Comparison of ENCODE assay signal across 8 mouse cellular contexts in genomic region chr9:51076979-51077315, GRCm38 (mm10). TPM values are rescaled to one million over a fixed set of nuclear protein-coding genes. Genes with fewer than 3 reads are reported as not detected.
DNase-seq lines count a peak whose midpoint lies in the region; ATAC-seq and TF ChIP-seq lines count a peak whose summit lies in the region.

Gene Layn, minus strand, starts transcription at chr9:51077094.

- no peaks in the 10 kb centered on the region for H3K4me1 ChIP-seq in bone marrow, adult 2 months (ENCODE audit: control insufficient read depth, insufficient read depth, low read length)
- peaks cover 24% of the 10 kb centered on the region for H3K4me1 ChIP-seq in heart, embryonic 13.5 days
- H3K4me1 ChIP-seq in kidney, embryonic 16.5 days (ENCODE audit: insufficient read depth, low read length) = peaks cover 12% of the 10 kb centered on the region
- H3K4me1 ChIP-seq in liver, postnatal 0 days (ENCODE audit: insufficient read depth) = peaks cover 9% of the 10 kb centered on the region
- H3K4me1 ChIP-seq in neural tube, embryonic 11.5 days (ENCODE audit: control insufficient read depth, insufficient read depth, low read length) = peaks cover 7% of the 10 kb centered on the region
- H3K4me1 ChIP-seq in testis, adult 2 months (ENCODE audit: control insufficient read depth, insufficient read depth, low read length) = peaks cover 9% of the 10 kb centered on the region

- 1% methylated on average over 14 of the region's 14 CpGs for WGBS in bone marrow, adult 2 months
- 0% methylated on average over 14 of the region's 14 CpGs for WGBS in heart, embryonic 13.5 days
- WGBS in kidney, embryonic 16.5 days = 0% methylated on average over 14 of the region's 14 CpGs
- WGBS in liver, postnatal 0 days (ENCODE audit: insufficient replicate concordance) = under 1% methylated on average over 14 of the region's 14 CpGs
- under 1% methylated on average over 14 of the region's 14 CpGs for WGBS in neural tube, embryonic 11.5 days

- peak within 1 kb of the TSS; percentile 62 for H3K4me3 ChIP-seq in bone marrow, adult 2 months (replicated peaks; ENCODE audit: control insufficient read depth, low read depth, low read length)
- H3K4me3 ChIP-seq in heart, embryonic 13.5 days = peak within 1 kb of the TSS; percentile 68
- peak within 1 kb of the TSS; percentile 63 for H3K4me3 ChIP-seq in kidney, embryonic 16.5 days (ENCODE audit: low read length)
- H3K4me3 ChIP-seq in liver, postnatal 0 days (ENCODE audit: low read depth, low read length) = peak within 1 kb of the TSS; percentile 38
- H3K4me3 ChIP-seq in neural tube, embryonic 11.5 days (ENCODE audit: low read depth, low read length) = peak within 1 kb of the TSS; percentile 33
- peak within 1 kb of the TSS; percentile 66 for H3K4me3 ChIP-seq in testis, adult 2 months (ENCODE audit: control insufficient read depth, low read depth, low read length)

- TF ChIP-seq POLR2A in bone marrow, adult 2 months (IDR thresholded peaks at IDR 0.05; ENCODE audit: borderline replicate concordance, control insufficient read depth, low read depth, low read length) = no peak
- no peak for TF ChIP-seq POLR2A in testis, adult 2 months (IDR thresholded peaks at IDR 0.05; ENCODE audit: control insufficient read depth, low read depth, low read length)

- H3K4me2 ChIP-seq in heart, embryonic 13.5 days = peak within 1 kb of the TSS; percentile 98
- H3K4me2 ChIP-seq in kidney, embryonic 16.5 days (replicated peaks; ENCODE audit: low read depth, low read length) = peak within 1 kb of the TSS; percentile 94
- peak within 1 kb of the TSS; percentile 74 for H3K4me2 ChIP-seq in liver, postnatal 0 days (ENCODE audit: low read depth, low read length)
- H3K4me2 ChIP-seq in neural tube, embryonic 11.5 days (ENCODE audit: low read depth) = peak within 1 kb of the TSS; percentile 81

- peak; percentile 96 for DNase-seq in 3T3-L1 (ENCODE audit: low read depth, low spot score)
- peak; percentile 87 for DNase-seq in fibroblast of lung, adult 2 months (ENCODE audit: low read depth)
- peak; percentile 75 for DNase-seq in liver, postnatal 0 days
- peak; percentile 80 for DNase-seq in neural tube, embryonic 11.5 days (ENCODE audit: low spot score)

- TF ChIP-seq CTCF in bone marrow, adult 2 months (IDR thresholded peaks at IDR 0.05; ENCODE audit: control insufficient read depth, insufficient read depth, low read length) = no peak
- peak; percentile 20 for TF ChIP-seq CTCF in liver, postnatal 0 days (IDR thresholded peaks at IDR 0.05; ENCODE audit: low read depth)
- no peak for TF ChIP-seq CTCF in testis, adult 2 months (IDR thresholded peaks at IDR 0.05; ENCODE audit: control insufficient read depth, insufficient read depth, insufficient replicate concordance, low read depth, low read length)

- H3K27ac ChIP-seq in bone marrow, adult 2 months (ENCODE audit: control insufficient read depth, insufficient read depth, low read depth, low read length, poor library complexity) = no peak within 1 kb of the TSS
- peak within 1 kb of the TSS; percentile 73 for H3K27ac ChIP-seq in heart, embryonic 13.5 days (replicated peaks)
- H3K27ac ChIP-seq in kidney, embryonic 16.5 days (ENCODE audit: low read length) = peak within 1 kb of the TSS; percentile 74
- 0 out of 2 replicates have a peak within 1 kb of the TSS, but pooled peaks have one; percentile 18 for H3K27ac ChIP-seq in liver, postnatal 0 days (ENCODE audit: low read depth)
- no peak within 1 kb of the TSS for H3K27ac ChIP-seq in neural tube, embryonic 11.5 days (ENCODE audit: low read depth, low read length)
- no peak within 1 kb of the TSS; the same call in 1 of the 2 replicates for H3K27ac ChIP-seq in testis, adult 2 months (ENCODE audit: control insufficient read depth, insufficient read depth, low read depth, low read length)

- H3K27me3 ChIP-seq in heart, embryonic 13.5 days (replicated peaks) = peaks cover 4% of the 10 kb centered on the region; the same call in 1 of the 2 replicates
- H3K27me3 ChIP-seq in kidney, embryonic 16.5 days (ENCODE audit: insufficient read depth, low read length) = no peaks in the 10 kb centered on the region
- no peaks in the 10 kb centered on the region for H3K27me3 ChIP-seq in liver, postnatal 0 days (ENCODE audit: insufficient read depth, low read length)
- H3K27me3 ChIP-seq in neural tube, embryonic 11.5 days (ENCODE audit: control insufficient read depth, insufficient read depth, low read length) = no peaks in the 10 kb centered on the region
- no peaks in the 10 kb centered on the region for H3K27me3 ChIP-seq in testis, adult 2 months (ENCODE audit: control insufficient read depth, insufficient read depth, low read length)

- no peaks in the 10 kb centered on the region for H3K36me3 ChIP-seq in heart, embryonic 13.5 days
- no peaks in the 10 kb centered on the region for H3K36me3 ChIP-seq in kidney, embryonic 16.5 days (ENCODE audit: insufficient read depth, low read length)
- no peaks in the 10 kb centered on the region for H3K36me3 ChIP-seq in liver, postnatal 0 days (replicated peaks; ENCODE audit: insufficient read depth, low read length)
- H3K36me3 ChIP-seq in neural tube, embryonic 11.5 days (ENCODE audit: control insufficient read depth, insufficient read depth, low read length) = no peaks in the 10 kb centered on the region
- H3K36me3 ChIP-seq in testis, adult 2 months (ENCODE audit: control insufficient read depth, insufficient read depth, low read length) = no peaks in the 10 kb centered on the region

- no peaks in the 10 kb centered on the region for H3K9me3 ChIP-seq in heart, embryonic 13.5 days
- H3K9me3 ChIP-seq in kidney, embryonic 16.5 days (ENCODE audit: low read length) = no peaks in the 10 kb centered on the region
- H3K9me3 ChIP-seq in liver, postnatal 0 days (ENCODE audit: low read length) = no peaks in the 10 kb centered on the region
- no peaks in the 10 kb centered on the region for H3K9me3 ChIP-seq in neural tube, embryonic 11.5 days (ENCODE audit: control insufficient read depth, low read length)

- TF ChIP-seq EP300 in liver, postnatal 0 days (IDR thresholded peaks at IDR 0.05; ENCODE audit: low read depth) = no peak

- peak; percentile 85 for ATAC-seq in heart, embryonic 13.5 days (ENCODE audit: extremely low read depth, insufficient number of reproducible peaks, low FRiP score, low TSS enrichment)
- ATAC-seq in kidney, embryonic 16.5 days (ENCODE audit: low FRiP score, low TSS enrichment) = peak; percentile 99
- ATAC-seq in liver, postnatal 0 days = peak; percentile 72
- ATAC-seq in neural tube, embryonic 11.5 days (ENCODE audit: insufficient read depth, low FRiP score, low TSS enrichment) = peak; percentile 61; the same call in 1 of the 2 replicates

- H3K9ac ChIP-seq in heart, embryonic 13.5 days = peak within 1 kb of the TSS; percentile 83
- peak within 1 kb of the TSS; percentile 60 for H3K9ac ChIP-seq in kidney, embryonic 16.5 days (replicated peaks; ENCODE audit: low read length)
- H3K9ac ChIP-seq in liver, postnatal 0 days (replicated peaks) = peak within 1 kb of the TSS; percentile 31
- H3K9ac ChIP-seq in neural tube, embryonic 11.5 days (ENCODE audit: low read length) = peak within 1 kb of the TSS; percentile 50

RNA-seq across cellular contexts. Expression of gene Layn, which starts in this region (rescaled TPM):
- polyA plus RNA-seq in bone marrow, adult 2 months (2011; ENCODE audit: insufficient read depth, insufficient read length, low replicate concordance, missing spikeins) = 2.6 and 4.5 TPM in 2 replicates
- 8.3 and 8.6 TPM in 2 replicates for polyA plus RNA-seq in heart, embryonic 13.5 days (2015; fragmentation: Nextera tagmentation; extraction: Ambion mirVana)
- 7.3 and 7.6 TPM in 2 replicates for polyA plus RNA-seq in kidney, embryonic 16.5 days (2015; fragmentation: Nextera tagmentation; extraction: Ambion mirVana)
- polyA plus RNA-seq in liver, postnatal 0 days (2015; fragmentation: Nextera tagmentation; extraction: Ambion mirVana) = 0.87 and 1.2 TPM in 2 replicates
- polyA plus RNA-seq in neural tube, embryonic 11.5 days (2014; fragmentation: Nextera tagmentation; extraction: Ambion mirVana) = 0.88 and 1.2 TPM in 2 replicates
- 0.61 and 0.65 TPM in 2 replicates for polyA plus RNA-seq in testis, adult 2 months (2012; rRNA removed)

Comparison
In these comparisons a context has a peak if more than half of its experiments do, and no peak if none do; other contexts are left out.
1. H3K27ac ChIP-seq: peak in heart, embryonic 13.5 days (single experiment), kidney, embryonic 16.5 days (single experiment) and liver, postnatal 0 days (single experiment); none in bone marrow, adult 2 months (single experiment), neural tube, embryonic 11.5 days (single experiment) and testis, adult 2 months (single experiment).
2. H3K9ac ChIP-seq: peak in every context shown above with its lines; median percentile 83 in heart, embryonic 13.5 days; 60 in kidney, embryonic 16.5 days; 50 in neural tube, embryonic 11.5 days; 31 in liver, postnatal 0 days.
3. Peak in every context shown above with its lines, with median percentiles within 50 percentile points of each other: DNase-seq, H3K4me3 ChIP-seq, ATAC-seq and H3K4me2 ChIP-seq.